Mouse (Mus musculus) C2C12 (cell line): Measurements from ENCODE around the gene Hmbs.

Source experiments
- CTCF ChIP-seq: IDR thresholded peaks from one replicate; pipeline ENCODE4 v1.5.1; 2011; ENCODE audit not compliant: control insufficient read depth, insufficient read depth, insufficient read length
- MAX ChIP-seq: IDR thresholded peaks from one replicate; pipeline ENCODE4 v1.6.1; 2011; ENCODE audit warnings: mild to moderate bottlenecking, control low read depth
- MYOD1 ChIP-seq: IDR thresholded peaks from one replicate; pipeline ENCODE4 v1.6.1; 2011; ENCODE audit warnings: low read depth; ENCODE audit not compliant: control insufficient read depth, insufficient read length

GRCm38 (mm10) chr9:44305466-44306079 is 38.5 kb downstream of the Hmbs start, which contains the start of gene Hinfp:
- TF ChIP-seq CTCF (no peak), MAX (peak; percentile 76), MYOD1 (no peak)
